Mouse (Mus musculus): ENCODE measurements around the gene Myo19.

DNA sequence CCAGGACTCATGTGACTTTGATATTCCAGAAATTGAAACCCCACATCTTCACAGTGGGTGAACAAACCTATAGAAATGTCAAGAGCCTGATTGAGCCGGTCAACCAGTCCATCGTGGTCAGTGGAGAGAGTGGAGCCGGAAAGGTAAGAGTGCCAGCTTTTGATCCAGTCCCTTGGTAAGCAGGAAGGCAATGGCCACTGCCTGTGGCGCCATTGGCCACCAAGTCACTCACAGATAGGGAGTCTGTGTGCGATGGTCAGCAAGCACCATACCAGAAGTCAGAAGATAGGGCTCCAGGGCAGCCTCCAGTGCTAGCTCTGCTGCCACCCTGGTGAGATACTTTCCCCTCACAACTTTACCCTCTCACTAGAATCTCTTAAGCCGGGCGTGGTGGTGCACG is 8.1 kb downstream of the Myo19 start:
- TF ChIP-seq GATA1 (IDR thresholded peaks at IDR 0.05; ENCODE audit: borderline replicate concordance, low read length) = no peak
- no peak for TF ChIP-seq FLI1 (IDR thresholded peaks at IDR 0.05; ENCODE audit: low read length)

Measured in megakaryocyte, embryonic 14.5 days (primary cell).